Mouse (Mus musculus) testis, postnatal 14 days (tissue): Measurements from ENCODE around the gene Gif.

ENCODE experiments used
- DNase-seq: peaks from one replicate; pipeline ENCODE4 v3.0.0; 2021; ENCODE audit warnings: low spot score

The Gif gene

GRCm38 (mm10) chr19:11747298-11747697, at the start of gene Gif:
TSS of gene Gif (plus strand) at chr19:11747554.
- no peak for DNase-seq

- no peak for DNase-seq
Observed at GRCm38 (mm10) chr19:11698342-11698741, 49.0 kb upstream of the Gif start.

- DNase-seq: no peak
Observed at GRCm38 (mm10) chr19:11712451-11712850, 34.9 kb upstream of the Gif start.

GRCm38 (mm10) chr19:11720071-11720470, 27.3 kb upstream of the Gif start:
- DNase-seq: no peak

GRCm38 (mm10) chr19:11723870-11724269, 23.5 kb upstream of the Gif start:
- no peak for DNase-seq

- no peak for DNase-seq
Observed at GRCm38 (mm10) chr19:11724275-11724674, 23.1 kb upstream of the Gif start.

GRCm38 (mm10) chr19:11725915-11726314, 21.4 kb upstream of the Gif start:
- no peak for DNase-seq

GRCm38 (mm10) chr19:11727304-11727703, 20.1 kb upstream of the Gif start:
- no peak for DNase-seq

GRCm38 (mm10) chr19:11730278-11730677, 17.1 kb upstream of the Gif start:
- no peak for DNase-seq

GRCm38 (mm10) chr19:11736455-11736854, 10.9 kb upstream of the Gif start:
- DNase-seq: no peak

GRCm38 (mm10) chr19:11745680-11746079, 1.7 kb upstream of the Gif start:
- no peak for DNase-seq

- no peak for DNase-seq
Observed at GRCm38 (mm10) chr19:11765059-11765458, 17.7 kb downstream of the Gif start.

- DNase-seq: no peak
Observed at GRCm38 (mm10) chr19:11766413-11766812, 19.1 kb downstream of the Gif start.

GRCm38 (mm10) chr19:11768163-11768562, 20.8 kb downstream of the Gif start:
- no peak for DNase-seq

- DNase-seq: no peak
Observed at GRCm38 (mm10) chr19:11769257-11769920, 22.0 kb downstream of the Gif start.

GRCm38 (mm10) chr19:11770205-11770892, 23.0 kb downstream of the Gif start, which contains the start of gene Mrpl16:
TSS of gene Mrpl16 (plus strand) at chr19:11770391.
- peak; percentile 91 for DNase-seq

- DNase-seq: no peak
Observed at GRCm38 (mm10) chr19:11777191-11777865, 30.0 kb downstream of the Gif start.

- no peak for DNase-seq
Observed at GRCm38 (mm10) chr19:11785409-11786154, 38.2 kb downstream of the Gif start.

GRCm38 (mm10) chr19:11787826-11788225, 40.5 kb downstream of the Gif start:
- no peak for DNase-seq

- DNase-seq: no peak
Observed at GRCm38 (mm10) chr19:11788876-11789275, 41.5 kb downstream of the Gif start.

GRCm38 (mm10) chr19:11791825-11792224, 44.5 kb downstream of the Gif start:
- no peak for DNase-seq

GRCm38 (mm10) chr19:11793741-11794359, 46.5 kb downstream of the Gif start:
- no peak for DNase-seq
